Mouse (Mus musculus) adrenal gland, postnatal 36 days (tissue): ENCODE measurements around the gene Ikbip. TPM values are rescaled to one million over a fixed set of nuclear protein-coding genes. Genes with fewer than 3 reads are reported as not detected.

ENCODE experiments used
- DNase-seq, 2 experiments: peaks; one replicate each; pipeline ENCODE4 v3.0.0; 2021; ENCODE audit warnings: mixed read lengths in 1 of 2
- long read RNA-seq, 2 experiments: library from polyadenylated mRNA; stranded (forward); transcript quantifications; one replicate each; pipeline ENCODE4 v2.0.0; 2021; ENCODE audit warnings: borderline sequencing depth in 2 of 2
- total RNA-seq, 2 experiments: library from RNA; stranded (reverse); gene quantifications; 2 replicates each; pipeline ENCODE4 v1.2.3; 2021

Gene Ikbip
- 10 to 100 TPM; 32.0 to 36.9 TPM for total RNA-seq
- long read RNA-seq, experiment 1, transcript Ikbip-202 (3 exons, 1,328 nt), result major isoform, 17 of 26 reads
- long read RNA-seq, experiment 1, partial matches to known transcripts, result 0 of 26 reads
- long read RNA-seq, experiment 1, other reads (novel, unspliced or antisense), result 5 of 26 reads
- long read RNA-seq, experiment 2, transcript Ikbip-202 (3 exons, 1,328 nt), result major isoform, 5 of 7 reads
- long read RNA-seq, experiment 2, partial matches to known transcripts, result 0 of 7 reads
- long read RNA-seq, experiment 2, other reads (novel, unspliced or antisense), result 2 of 7 reads

DNA sequence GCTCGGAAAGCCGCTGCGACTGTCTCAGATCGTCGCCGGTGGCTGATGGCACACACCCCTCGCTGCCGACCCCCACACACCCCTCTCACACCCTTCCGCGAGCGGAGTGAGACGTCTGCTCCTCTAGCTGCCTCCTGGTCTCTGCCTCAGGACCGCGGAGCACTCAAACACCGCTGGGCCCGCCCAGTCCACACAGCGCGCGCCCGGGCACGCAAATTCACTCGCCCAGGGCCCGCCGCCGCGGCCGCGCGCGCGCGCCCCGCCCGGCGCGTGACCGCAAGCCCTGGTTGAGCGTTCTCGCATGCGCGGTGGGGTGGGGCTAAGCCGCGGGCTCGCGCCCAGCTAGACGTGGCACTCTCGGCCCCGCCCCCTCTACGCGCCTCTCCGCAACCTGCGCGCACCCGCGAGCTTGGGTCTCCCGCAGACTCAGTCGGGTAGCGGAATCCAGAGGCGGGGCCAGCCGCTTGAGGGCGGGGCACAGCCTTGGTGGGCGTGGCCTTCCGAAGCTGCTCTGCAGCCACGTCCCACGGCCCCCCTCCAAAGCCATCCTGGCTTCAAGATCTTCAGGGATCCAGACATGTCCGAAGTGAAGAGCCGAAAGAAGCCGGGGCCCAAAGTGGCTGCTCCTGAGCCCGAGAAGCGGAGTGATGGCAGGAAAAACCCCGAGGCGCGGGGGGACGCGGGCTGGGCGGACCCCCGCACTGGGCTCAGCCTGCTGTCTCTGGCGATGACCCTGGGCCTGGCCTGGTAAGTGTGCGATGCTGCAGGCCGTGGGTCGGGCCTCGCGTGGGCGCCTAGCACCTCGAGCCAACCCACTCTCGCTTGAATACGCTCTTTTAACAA is at the start of gene Ikbip, which contains the start of gene Apaf1:
TSS of gene Ikbip (plus strand) at position 391 of the 843 bp plus-strand sequence.
TSS of gene Apaf1 (minus strand) at position 221 of the 843 bp plus-strand sequence.
- peak; percentile 100 for DNase-seq

DNA sequence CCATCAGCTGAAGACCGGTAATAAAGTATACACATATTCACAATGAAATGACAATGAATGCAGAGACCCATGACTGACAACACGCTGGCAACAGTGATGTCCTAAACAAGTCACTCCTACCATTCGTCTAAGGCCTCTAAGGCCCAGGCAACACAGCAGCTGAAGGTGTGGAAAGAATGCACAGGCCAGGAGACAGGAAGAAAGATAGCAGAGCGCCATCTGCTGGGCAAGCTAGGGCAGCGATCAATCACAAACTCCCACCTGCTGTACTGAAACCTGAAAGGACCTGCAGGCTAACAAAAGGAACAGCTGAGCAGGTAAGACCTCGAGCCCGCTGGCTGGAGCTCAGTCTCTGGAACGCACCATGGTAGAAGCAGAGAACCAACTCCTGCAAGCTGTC is 48.8 kb upstream of the Ikbip start:
- DNase-seq, result peak; percentile 53 to 67

DNA sequence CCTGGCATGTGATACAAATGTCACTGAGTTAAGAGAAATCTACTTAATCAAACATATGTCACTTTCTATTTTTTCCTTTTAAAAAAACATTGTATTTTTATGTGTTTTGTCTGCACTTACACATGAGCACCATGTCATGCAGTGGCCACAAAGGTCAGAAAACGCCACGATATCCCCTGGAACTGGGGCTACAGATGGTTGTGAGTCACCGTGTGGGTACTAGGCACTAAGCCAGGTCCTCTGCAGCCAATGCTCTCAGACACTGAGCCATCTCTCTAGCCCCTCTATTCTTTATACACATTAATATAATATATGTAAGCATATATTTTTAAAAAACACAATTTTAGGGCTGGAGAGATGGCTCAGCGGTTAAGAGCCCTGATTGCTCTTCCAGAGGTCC is 33.0 kb upstream of the Ikbip start:
- DNase-seq, result peak; percentile 49 to 69

DNA sequence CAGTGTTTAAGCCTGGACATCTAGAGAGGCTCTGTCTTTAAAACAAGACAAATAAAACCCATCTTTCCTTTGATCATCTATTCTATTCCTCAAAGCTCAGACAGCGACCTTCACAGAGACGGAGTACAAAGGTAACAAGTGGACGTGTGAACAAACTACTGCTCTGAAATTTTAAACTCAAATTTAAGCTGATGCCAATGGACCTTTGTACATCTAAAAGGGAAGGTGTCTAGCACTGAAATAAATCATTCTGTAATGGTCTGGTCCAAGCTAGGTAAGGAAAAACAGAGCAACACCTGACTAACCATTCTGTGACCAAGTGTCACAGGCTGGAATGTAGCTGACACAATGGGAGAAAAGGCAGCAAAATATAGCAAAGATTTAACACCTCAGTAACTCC is 31.6 kb upstream of the Ikbip start:
- DNase-seq, result no peak

DNA sequence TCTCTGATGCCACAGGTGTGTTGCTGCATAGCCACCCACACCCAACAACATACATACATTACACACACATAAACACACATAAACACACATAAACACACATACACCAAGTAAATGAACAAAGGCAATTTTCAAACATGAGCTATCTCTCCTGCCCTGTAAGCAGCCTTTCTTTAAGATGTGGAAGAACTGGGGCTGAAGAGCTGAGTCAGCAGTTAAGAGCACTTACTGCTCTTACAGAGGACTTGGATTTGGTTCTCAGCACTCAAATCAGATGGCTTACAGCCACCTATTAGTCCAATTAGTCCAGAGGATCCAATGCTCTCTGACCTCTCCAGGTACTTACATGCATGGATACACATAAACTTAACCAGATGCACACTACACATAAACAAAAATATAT is 30.0 kb upstream of the Ikbip start:
- DNase-seq, result no peak

DNA sequence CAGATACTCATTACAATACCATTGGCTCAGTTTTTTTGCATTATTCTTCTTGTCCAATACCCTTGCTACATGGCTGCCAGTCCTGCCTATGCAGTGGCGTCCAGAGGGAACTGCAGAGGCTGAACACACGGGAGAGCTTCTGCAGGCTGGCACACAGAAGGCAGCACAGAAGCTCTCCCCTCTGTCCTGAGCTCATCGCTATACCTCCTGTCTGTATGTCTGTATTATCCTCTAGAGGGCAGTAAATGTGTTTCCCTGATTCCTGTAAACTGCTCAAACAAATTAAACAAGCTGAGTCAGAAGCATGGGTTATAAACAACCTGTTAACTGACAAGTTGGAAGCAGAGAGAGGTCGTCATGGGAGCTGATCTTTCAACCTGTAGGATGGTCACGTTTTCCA is 22.0 kb upstream of the Ikbip start:
- DNase-seq, result no peak

DNA sequence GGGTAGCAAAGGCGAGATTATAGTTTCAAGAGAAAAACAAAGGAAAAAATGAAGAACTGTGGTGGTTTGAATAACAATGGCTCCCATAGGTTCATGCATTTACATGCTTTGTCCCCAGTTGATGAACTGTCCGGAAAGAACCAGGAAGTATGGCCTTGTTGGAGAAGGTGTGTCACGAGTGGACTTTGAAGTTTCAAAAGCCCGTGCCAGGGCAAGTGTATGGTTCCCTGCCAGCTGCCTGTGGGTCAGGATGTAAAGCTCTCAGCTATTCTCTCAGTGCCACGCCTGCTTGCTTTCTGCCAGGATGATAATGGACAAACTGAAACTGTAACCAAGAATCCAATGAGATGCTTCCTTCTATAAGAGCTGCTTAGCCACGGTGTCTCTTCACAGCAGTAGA is 20.4 kb upstream of the Ikbip start:
- no peak for DNase-seq

DNA sequence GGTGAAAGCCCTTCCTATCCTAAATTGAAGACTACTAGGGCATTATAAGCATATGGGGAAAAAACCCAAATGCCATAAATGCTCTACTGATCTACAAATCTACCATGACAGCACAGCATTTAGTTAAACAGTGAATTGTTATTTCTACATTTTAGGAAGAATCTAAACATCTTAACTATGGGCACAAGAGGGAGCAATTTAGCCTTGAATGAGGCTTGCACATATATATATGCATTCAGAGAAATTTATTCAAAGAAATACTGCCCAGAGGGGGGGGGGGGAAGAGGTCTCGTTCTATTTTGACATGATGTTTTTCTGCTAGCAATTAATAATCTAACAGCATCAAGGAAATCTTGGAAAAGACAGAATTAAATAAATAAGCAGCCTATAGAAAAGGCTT is 11.0 kb upstream of the Ikbip start:
- DNase-seq, result no peak

DNA sequence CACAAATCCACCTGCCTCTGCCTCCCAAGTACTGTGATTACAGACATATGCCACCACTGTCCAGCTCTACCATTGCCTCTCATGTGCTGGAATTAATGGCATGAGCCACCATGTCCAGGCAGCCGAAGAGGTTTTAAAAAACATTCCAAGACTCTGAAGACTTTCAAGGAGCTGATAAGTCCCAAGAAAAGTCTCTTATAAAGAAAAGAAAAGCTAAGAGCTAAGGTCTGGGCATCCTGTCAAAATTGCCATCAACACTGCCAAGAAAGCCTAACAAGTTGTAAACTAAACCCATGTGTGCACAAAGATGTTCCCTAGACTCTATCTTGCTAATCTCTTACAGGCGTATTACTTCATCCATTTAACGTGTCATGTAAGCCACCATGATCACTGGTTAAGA is 9.4 kb upstream of the Ikbip start:
- DNase-seq, result no peak

DNA sequence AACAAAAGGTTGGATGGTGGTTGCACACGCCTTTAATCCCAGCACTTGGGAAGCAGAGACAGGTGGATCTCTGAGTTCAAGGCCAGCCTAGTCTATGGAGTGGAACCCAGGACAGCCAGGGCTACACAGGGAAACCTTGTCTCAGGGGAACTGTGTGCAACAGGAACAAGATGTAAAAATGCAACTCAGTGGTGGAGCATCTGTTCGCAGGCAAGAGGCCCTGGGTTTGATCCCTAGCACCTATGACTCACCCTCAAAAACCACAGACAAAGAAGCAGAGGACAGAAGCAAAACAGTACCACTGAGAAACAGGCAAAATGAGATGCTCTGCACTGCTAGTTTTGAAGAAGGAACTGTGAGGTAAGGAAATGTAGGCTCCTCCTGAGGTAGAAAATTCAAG is 6.1 kb upstream of the Ikbip start:
- no peak for DNase-seq

DNA sequence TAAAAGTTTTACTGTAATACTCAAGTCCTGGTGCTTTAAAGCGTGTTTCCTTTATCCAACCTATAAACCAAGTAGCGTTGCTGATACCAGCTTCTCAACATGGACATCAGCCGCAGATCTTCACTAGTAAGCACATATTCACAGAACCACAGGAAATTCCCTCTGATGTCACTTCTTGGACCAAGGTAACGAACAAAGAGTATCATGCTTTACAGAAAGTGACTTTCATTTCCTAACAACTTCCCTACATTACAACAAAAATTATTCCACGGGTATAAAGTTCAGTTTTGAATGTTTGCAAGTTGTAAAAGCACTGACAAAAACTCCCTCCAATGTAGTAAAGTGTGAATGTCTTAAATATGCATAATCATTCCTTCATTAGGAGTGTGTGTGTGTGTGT is 2.2 kb upstream of the Ikbip start:
- no peak for DNase-seq

DNA sequence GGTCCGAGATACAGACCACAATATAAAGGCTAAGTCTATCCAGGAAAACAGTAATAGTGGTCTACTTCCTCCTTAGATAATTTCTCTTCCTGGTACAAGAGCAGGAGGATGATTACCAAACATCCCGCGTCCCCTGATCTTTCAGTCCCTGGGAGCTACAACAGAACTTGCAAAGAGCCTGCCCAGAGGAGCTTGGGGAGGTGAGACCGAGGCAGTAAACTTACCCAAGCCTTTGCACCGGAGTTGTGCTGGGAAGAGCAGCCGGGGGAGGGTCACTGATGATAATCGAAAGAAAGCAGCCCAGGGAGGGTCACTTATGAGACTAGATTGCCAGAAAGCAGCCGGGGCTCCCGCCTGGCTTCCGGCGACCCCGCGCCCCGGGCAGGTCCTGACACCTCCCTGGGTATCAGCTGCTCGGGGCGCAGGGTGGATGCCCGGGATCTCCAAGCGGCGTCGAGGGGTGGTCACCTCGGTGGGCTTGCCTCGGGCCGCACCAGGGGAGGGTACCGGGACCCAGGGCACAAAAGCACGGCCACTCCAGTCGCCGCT is 707 bp upstream of the Ikbip start:
- peak in 1 of 2 experiments; percentile 47 for DNase-seq

DNA sequence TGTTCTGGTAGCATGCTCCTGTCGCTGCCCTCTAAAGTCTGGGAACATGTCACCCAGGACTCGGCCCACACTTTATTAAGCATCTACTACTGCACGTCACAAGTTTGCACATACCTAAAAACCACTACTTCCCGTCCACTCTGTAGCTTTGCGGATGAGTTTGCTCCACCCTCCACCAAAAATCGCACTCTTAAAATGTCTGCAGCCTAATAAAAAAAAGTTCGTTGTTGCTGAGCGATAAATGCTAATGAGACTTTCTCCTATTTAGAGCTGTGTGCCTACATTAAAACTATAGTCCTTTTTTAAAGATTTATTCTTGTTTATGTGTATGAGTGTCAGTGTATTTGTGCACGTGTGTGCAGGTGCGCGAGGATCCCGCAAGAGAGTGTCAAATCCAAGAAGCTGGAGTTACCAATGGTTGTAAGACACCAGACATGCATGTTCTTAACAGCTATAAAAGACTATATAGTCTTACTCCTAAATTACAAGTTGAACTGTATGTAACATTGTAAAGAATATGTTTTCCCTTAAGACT is 720 bp downstream of the Ikbip start:
- DNase-seq, result no peak

DNA sequence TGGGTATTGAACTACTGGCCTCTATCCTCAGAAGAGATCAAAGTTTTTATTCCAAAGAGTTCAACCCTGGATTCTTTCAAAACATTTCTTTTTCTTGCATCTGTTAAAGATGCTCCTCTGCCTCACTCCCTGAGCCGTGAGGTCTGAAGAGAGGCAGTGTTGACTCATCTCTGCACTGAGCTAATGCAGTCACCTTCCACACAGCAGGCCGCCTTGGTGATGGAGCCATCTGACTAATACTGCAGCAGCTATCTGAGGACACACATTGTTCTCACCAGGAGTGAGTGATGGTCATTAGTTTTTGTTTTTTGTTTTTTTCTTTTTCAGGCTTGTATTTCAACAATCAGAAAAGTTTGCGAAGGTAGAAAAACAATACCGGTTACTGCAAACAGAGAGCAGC is 10.1 kb downstream of the Ikbip start:
- DNase-seq, result peak; percentile 18 to 27

DNA sequence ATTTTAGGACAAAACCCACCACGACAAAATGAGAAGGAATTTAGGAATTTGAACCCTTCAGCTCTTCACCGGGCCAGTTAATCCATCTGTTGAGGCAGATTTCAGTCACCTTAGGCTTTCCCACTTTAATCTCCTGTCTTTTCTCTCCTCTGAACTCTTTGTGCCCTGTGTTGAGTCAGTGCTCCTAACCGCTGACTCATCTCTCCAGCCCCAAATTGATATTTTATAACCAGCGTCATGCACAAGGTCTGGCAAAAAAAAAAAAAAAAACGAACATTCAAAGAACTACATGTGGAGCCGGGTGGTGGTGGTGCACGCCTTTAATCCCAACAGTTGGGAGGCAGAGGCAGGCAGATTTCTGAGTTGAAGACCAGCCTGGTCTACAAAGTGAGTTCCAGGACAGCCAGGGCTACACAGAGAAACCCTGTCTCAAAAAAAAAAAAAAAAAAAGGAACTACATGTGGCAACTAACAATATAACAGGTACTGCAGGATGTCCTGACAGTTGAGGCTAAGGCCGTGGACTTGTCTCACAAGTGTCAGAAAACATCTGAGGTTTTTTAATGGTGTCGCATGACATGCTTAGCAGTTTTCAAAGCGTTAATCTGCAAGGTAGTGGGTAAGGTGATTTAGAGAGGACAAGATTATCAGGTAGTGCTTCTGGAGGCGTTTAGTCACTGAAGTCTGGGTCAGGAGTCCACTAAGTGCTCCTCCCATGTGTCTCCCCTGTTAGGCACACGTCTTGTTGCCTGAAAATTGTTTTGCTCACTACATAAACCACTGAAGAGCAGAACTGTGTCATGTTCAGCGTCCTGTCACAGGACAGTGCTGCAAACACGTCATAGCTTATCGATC is 11.7 kb downstream of the Ikbip start:
- DNase-seq, result no peak

DNA sequence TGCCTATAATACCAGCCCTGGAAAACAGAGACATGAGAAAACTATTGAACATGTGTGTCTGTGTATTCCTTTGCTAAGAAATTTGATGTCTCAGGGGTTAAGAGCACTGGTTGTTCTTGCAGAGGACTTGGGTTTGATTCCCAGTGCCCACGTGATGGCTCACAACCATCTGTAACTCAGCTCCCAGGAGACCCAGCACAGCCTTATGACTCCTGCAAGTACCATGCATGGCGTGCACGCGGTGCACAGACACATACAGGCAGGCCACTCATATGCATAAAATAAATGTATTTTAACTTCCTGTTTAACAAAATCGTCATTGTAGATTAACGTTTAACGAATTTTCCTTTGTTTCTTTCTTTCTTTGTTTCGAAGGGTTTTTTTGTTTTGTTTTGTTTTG is 15.3 kb downstream of the Ikbip start:
- DNase-seq, result no peak

DNA sequence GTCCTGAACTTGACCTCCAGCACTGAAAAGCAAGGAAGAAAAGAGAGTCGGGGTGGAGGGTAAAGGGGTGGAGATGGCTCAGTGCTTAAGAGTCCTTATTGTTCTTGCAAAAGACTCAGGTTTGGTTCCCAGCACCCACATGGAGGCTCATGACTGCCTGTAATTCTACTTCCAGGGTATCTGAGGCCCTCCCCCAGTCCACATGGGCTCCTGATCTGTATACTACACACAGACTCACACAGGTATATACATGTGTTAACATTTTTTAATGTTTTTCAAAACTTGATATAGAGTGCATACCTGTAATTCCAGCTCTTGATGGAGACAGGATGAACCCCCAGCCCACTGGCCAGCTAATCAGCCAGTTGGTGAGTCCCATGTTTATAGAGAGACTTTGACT is 17.4 kb downstream of the Ikbip start:
- no peak for DNase-seq

DNA sequence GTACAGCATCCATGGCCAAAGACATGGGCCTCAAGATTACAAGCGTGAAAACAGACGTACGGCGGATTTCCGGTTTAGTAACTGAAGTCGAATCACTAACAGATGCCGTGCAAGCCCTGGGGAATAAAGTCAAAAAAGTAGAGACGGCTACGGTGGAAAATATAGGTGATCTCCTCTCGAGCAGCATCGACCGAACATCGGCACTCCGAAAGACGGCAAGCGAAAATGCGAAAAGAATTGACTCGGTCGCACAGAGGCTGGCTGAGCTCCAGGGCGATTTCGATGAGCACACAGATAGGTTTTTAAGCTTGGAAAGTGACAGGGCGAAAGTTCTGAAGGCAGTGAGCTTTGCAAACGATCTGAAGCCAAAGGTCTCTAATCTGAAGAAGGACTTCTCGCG is 19.2 kb downstream of the Ikbip start:
- DNase-seq, result no peak

DNA sequence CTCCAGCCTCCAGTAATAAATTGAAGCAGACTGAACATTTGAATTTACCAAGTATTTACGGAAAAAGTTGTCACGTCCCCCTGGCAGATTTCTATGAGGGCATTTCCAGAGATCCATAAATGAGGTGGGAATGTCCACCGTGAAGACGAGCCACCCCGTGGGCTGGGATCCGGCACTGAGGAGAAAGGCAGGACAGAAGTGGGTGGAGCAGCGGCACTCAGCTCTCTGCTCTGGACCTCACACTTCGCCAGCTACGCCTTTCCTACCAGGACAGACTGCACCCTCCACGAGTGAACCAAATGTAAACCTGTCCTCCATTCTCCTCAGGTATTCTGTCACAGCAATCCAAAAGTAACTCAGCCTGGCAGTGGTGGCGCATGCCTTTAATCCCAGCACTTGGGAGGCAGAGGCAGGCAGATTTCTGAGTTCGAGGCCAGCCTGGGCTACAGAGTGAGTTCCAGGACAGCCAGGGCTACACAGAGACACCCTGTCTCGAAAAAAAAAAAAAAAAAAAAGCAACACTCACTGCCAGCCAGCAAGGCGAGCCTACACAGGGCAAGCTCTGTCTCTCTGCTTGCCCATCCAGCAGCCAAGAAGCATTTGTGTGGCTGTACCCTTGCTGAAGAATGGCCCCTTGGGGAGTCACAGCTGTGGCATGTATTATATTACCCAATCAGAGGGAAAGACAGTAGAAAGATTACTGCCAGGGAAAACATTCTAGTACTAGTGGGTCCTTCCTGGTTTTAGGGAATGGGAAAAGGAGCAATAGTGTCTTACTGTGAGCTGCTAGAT is 20.3 kb downstream of the Ikbip start:
- no peak for DNase-seq

DNA sequence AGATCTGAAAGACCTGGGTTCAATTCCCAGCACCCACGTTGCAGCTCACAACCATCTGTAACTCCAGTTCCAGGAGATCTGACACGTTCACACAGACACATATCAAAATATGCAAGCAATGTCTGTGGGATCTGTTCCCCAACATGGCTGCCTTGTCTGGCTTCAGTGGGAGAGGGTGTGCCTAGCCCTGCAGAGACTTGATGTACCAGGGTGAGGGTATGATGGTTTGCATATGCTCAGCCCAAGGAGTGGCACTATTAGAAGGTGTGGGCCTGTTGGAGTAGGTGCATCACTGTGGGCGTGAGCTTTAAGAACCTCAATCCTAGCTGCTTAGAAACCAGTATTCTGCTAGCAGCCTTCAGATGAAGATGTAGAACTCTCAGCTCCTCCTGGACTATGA is 23.2 kb downstream of the Ikbip start:
- no peak for DNase-seq

DNA sequence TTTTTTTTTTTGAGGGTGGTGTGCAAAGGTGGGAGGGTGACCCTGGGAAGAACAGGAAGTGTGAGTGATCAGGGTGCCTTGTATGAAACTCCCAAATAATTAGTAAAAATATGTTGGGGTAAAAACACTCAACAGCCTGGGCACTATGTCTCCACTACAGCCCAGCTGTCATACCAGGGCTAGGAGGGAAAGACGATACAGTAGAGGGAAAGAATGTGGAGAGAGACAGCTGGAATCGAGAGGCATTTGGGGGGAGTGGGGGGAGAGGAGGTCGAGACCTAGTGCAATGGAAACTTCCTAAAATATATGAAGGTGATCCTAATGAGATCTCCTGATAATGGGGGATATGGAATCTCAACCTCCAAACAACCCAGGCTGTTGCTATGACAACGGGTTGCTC is 27.1 kb downstream of the Ikbip start:
- no peak for DNase-seq
